Mouse (Mus musculus) embryo, embryonic 9.5 days (tissue): ENCODE data around the gene Cys1.
"Not testable (repeated sequence)": the region's sequence is repeated elsewhere in the genome, so short reads cannot be mapped to it uniquely, and the experiment has no call there.

Source experiments
- DNase-seq: peaks from one replicate; pipeline ENCODE4 v3.0.0-alpha.2; 2017; ENCODE audit errors: extremely low spot score

Cys1 gene

GRCm38 (mm10) chr12:24645901-24646300 is 35.7 kb downstream of the Cys1 start:
- DNase-seq = no peak

- no peak for DNase-seq
Observed at GRCm38 (mm10) chr12:24644125-24644571, 37.5 kb downstream of the Cys1 start.

- DNase-seq = no peak
Observed at GRCm38 (mm10) chr12:24642370-24642802, 39.2 kb downstream of the Cys1 start.

GRCm38 (mm10) chr12:24638787-24639186 is 42.8 kb downstream of the Cys1 start:
- not testable (repeated sequence) for DNase-seq

- DNase-seq = no peak
Observed at GRCm38 (mm10) chr12:24634648-24635047, 47.0 kb downstream of the Cys1 start.

- no peak for DNase-seq
Observed at GRCm38 (mm10) chr12:24634212-24634611, 47.4 kb downstream of the Cys1 start.

GRCm38 (mm10) chr12:24633753-24634191 is 47.8 kb downstream of the Cys1 start:
- DNase-seq = no peak

GRCm38 (mm10) chr12:24632404-24632803 is 49.2 kb downstream of the Cys1 start:
- no peak for DNase-seq

GRCm38 (mm10) chr12:24630220-24630619 is 51.4 kb downstream of the Cys1 start:
- DNase-seq = no peak

- DNase-seq = no peak
Observed at GRCm38 (mm10) chr12:24627215-24627614, 54.4 kb downstream of the Cys1 start.

GRCm38 (mm10) chr12:24626401-24626800 is 55.2 kb downstream of the Cys1 start:
- no peak for DNase-seq

- peak; percentile 20 for DNase-seq
Observed at GRCm38 (mm10) chr12:24623486-24624251, 57.9 kb downstream of the Cys1 start.

GRCm38 (mm10) chr12:24619436-24619835 is 62.2 kb downstream of the Cys1 start:
- DNase-seq = no peak
